9 mouse cellular contexts compared by ENCODE assay signal in genomic region chr19:23146409-23146861, GRCm38 (mm10). TPM values are rescaled to one million over a fixed set of nuclear protein-coding genes. Genes with fewer than 3 reads are reported as not detected.
DNase-seq lines count a peak whose midpoint lies in the region; ATAC-seq lines count a peak whose summit lies in the region.
"Had no signal": no experiment of that assay in that cellular context is flagged by ENCODE, and none has a peak within 500 bp of the region (broad histone marks: within the 10 kb centered on the region; RNA-seq: fewer than 3 reads in every experiment).

No protein-coding gene starts in this region.

- no peaks in the 10 kb centered on the region for H3K27me3 ChIP-seq in megakaryocyte, embryonic 14.5 days (replicated peaks)
- peaks cover 39% of the 10 kb centered on the region for H3K27me3 ChIP-seq in midbrain, embryonic 10.5 days (ENCODE audit: low read depth, poor library complexity, severe bottlenecking)

- peaks cover 88% of the 10 kb centered on the region for H3K4me1 ChIP-seq in megakaryocyte, embryonic 14.5 days
- peaks cover 16% of the 10 kb centered on the region for H3K4me1 ChIP-seq in midbrain, embryonic 10.5 days

- H3K36me3 ChIP-seq in megakaryocyte, embryonic 14.5 days (replicated peaks; ENCODE audit: low read length) = peaks cover 41% of the 10 kb centered on the region
- no peaks in the 10 kb centered on the region for H3K36me3 ChIP-seq in midbrain, embryonic 10.5 days
- H3K36me3 ChIP-seq: lung, embryonic 15.5 days had no signal

- no peaks in the 10 kb centered on the region for H3K9me3 ChIP-seq in megakaryocyte, embryonic 14.5 days
- no peaks in the 10 kb centered on the region for H3K9me3 ChIP-seq in midbrain, embryonic 10.5 days (replicated peaks)
- H3K9me3 ChIP-seq: lung, embryonic 15.5 days had no signal

- no peak for ATAC-seq in cerebellum, adult (ENCODE audit: insufficient number of reproducible peaks, low FRiP score, low TSS enrichment)
- ATAC-seq in megakaryocyte, adult 5-6 weeks (ENCODE audit: poor library complexity, severe bottlenecking) = no peak

- peak overlapping the region; percentile 87 for H3K4me3 ChIP-seq in megakaryocyte, embryonic 14.5 days (replicated peaks)
- no peak overlapping the region for H3K4me3 ChIP-seq in midbrain, embryonic 10.5 days
- H3K4me3 ChIP-seq: lung, embryonic 15.5 days had no signal

- WGBS in midbrain, embryonic 10.5 days = 75% methylated on average over 12 of the region's 12 CpGs

- peak; percentile 65 for DNase-seq in cerebellum, adult 11 months
- DNase-seq in layer of hippocampus, adult 18-20 months (ENCODE audit: low spot score in 2 of 2) = peak; percentile 71 to 92
- peak; percentile 67 for DNase-seq in right cerebral cortex, postnatal 25 days
- no peak for DNase-seq in midbrain, embryonic 10.5 days (ENCODE audit: low spot score)
- DNase-seq in c-Kit-positive CD71-positive TER-119-positive erythroid progenitor cells, embryonic 14.5 days (ENCODE audit: low spot score) = no peak

- H3K27ac ChIP-seq in midbrain, embryonic 10.5 days (replicated peaks) = no peak overlapping the region
- H3K27ac ChIP-seq: lung, embryonic 15.5 days had no signal

RNA-seq across cellular contexts. Expression of gene Klf9, which starts 5.4 kb away (rescaled TPM):
- 4.7 and 12.2 TPM in 2 replicates for polyA plus RNA-seq in megakaryocyte, embryonic 14.5 days (2012; ENCODE audit: insufficient read depth, low replicate concordance)
- total RNA-seq in megakaryocyte, adult 5-6 weeks (2015) = 7.0 and 9.4 TPM in 2 replicates
- total RNA-seq in megakaryocyte, adult 5-6 weeks (2017) = 5.4 and 6.2 TPM in 2 replicates
- total RNA-seq in layer of hippocampus, adult 18-20 months (2021) = 100 to 1,000 TPM; 163 to 172 TPM
- 0.87 and 0.91 TPM in 2 replicates for polyA plus RNA-seq in midbrain, embryonic 10.5 days (2016; fragmentation: Nextera tagmentation; extraction: Ambion mirVana)

Comparison
In these comparisons a context has a peak if more than half of its experiments do, and no peak if none do; other contexts are left out.
1. DNase-seq: peak in cerebellum, adult 11 months (single experiment), layer of hippocampus, adult 18-20 months (2 of 2) and right cerebral cortex, postnatal 25 days (single experiment); none in midbrain, embryonic 10.5 days (single experiment) and c-Kit-positive CD71-positive TER-119-positive erythroid progenitor cells, embryonic 14.5 days (single experiment).
2. RNA of gene Klf9, which starts 5.4 kb away (total RNA-seq): 163 to 172 TPM in layer of hippocampus, adult 18-20 months; 5.4 to 9.4 TPM in megakaryocyte, adult 5-6 weeks; every median in the first group is over 10 times any median in the second.